Mouse (Mus musculus) megakaryocyte, adult 5-6 weeks (primary cell): ENCODE measurements around the gene Brwd1. TPM values are rescaled to one million over a fixed set of nuclear protein-coding genes. Genes with fewer than 3 reads are reported as not detected.
"Not testable (repeated sequence)": the region's sequence is repeated elsewhere in the genome, so short reads cannot be mapped to it uniquely, and the experiment has no call there.

Source experiments
- ATAC-seq: 2 replicates; pipeline ENCODE4 v1.8.0; 2016; ENCODE audit warnings: mild to moderate bottlenecking, inconsistent platforms; ENCODE audit not compliant: poor library complexity, severe bottlenecking
- total RNA-seq, 2 experiments: library from RNA; stranded (forward) in 1 of 2; stranded (reverse) in 1 of 2; fragments of 153-499, 151-499 nt in 1 of 2; fragments of 221-1000, 200-1000 nt in 1 of 2; gene quantifications; 2 replicates each; pipeline versions ENCODE4 v1.2.3 to v1.2.4; 2015 to 2017

Gene Brwd1
- total RNA-seq, 2 experiments from 2014 or later, result 28.7 to 32.3 TPM

- no peak for ATAC-seq
Observed at GRCm38 (mm10) chr16:96081742-96082241, 534 bp downstream of the Brwd1 start.

GRCm38 (mm10) chr16:96081331-96081730 is 995 bp downstream of the Brwd1 start:
- peak; percentile 70 for ATAC-seq

DNA sequence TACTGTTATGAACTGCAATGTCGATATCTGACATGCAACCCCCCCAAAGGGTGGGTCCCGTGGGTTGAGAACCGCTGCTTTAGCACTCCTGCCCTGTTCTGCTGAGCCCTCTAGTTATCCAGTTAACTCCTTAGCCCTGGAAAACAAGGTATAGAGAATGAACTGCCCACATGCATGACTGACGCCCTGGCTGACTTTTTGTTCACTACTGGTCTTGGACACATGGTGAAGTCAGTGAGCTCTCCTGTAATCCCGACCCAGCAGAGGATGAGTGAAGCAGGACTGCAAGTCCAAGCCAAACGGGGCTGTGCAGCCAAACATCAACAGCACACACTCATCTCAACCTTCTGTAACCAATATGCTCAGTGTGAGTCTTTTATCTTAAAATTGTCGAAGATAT is 1.8 kb downstream of the Brwd1 start:
- no peak for ATAC-seq

DNA sequence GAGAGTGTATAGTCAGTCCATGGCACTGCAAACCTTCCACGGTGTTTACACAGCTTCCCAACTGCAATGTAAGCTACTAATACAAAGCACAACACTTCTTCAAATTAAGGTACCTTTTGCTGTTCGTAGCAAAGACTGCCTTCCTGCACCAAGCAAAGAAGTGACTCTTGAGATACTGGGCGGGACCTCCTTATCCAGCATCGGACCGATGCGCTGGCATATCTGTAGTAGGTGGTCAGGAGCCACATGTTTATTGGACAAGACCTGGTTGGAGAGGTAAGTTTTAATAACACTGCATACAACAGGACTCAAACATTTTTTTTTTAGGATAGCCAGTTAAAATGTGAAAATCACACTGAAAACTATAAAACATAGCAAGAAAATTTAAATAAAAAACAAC is 14.0 kb downstream of the Brwd1 start:
- no peak for ATAC-seq

- no peak for ATAC-seq
Observed at GRCm38 (mm10) chr16:96066174-96066573, 16.2 kb downstream of the Brwd1 start.

GRCm38 (mm10) chr16:96064649-96065048 is 17.7 kb downstream of the Brwd1 start:
- no peak for ATAC-seq

- ATAC-seq, result no peak
Observed at GRCm38 (mm10) chr16:96044096-96044495, 38.2 kb downstream of the Brwd1 start.

GRCm38 (mm10) chr16:96040691-96041090 is 41.6 kb downstream of the Brwd1 start:
- ATAC-seq, result no peak

DNA sequence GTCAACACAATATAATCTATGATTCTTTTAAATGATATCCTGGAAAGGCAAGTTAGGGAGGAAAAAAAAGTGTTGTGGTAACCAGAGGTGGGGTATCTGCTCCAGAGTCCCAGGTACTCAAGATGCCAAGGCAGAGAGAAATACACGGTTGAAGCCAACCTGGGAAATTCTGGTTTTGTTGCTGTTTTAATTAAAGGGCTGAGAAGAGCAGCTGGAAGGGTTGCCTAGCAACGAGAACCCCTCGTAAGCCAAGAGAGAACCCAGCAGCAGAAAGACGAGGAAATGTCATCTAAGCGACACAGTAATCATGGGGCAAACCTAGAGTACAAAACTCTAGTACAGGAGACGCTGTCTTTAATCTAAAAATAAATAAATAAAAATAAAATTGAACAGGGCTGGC is 42.8 kb downstream of the Brwd1 start:
- ATAC-seq, result no peak

DNA sequence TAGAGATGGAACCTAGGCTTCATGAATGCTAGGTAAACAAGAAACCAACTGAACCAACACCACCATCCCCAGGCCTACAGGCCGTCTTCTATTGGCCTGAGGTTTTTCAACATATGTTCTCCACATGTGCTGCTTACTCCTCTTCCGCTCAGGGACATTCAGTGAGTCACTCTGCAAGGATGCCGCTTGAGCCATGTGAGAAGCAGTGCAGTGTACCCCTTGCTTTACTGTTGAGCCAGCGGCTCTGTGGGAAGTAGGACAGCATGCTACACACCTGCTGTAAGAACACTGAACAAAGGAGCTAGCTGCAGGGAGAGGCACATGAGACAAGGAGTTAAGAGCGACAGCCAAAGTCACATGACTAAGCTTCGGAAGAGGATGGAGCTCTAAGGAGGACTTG is 47.9 kb downstream of the Brwd1 start:
- ATAC-seq, result no peak

DNA sequence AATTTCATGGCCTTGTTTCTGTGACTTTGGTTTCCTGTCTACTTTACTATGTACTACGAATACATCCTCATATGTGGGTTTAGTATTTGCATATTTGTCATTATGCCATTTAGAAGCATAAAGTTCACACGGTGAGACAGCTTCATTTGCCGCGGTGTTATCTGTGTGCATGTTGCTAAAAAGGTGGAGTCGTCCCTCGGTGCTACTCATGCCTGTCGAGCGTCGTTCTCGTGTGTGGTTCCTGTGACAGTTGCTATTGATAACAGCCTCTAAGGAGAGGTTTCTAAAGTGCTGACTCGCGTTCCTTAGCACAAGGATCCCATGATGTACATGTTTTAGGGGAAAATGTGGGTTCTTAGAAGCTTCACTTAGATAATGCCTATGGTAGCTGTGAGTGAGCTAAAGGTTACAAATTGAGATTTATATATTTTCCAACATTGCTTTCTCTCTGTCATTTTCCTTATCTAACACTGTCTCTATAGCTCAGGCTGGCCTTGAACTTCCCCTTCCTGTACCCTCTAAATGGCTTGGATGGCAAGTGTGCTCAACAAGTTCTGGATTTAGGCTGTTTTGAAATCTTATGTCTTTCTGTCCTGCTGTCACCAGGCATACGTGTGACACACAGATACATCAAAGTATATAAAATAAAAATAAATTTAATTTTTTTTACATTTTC is 49.8 kb downstream of the Brwd1 start:
- ATAC-seq, result no peak

- no peak for ATAC-seq
Observed at GRCm38 (mm10) chr16:96030476-96031102, 51.7 kb downstream of the Brwd1 start.

GRCm38 (mm10) chr16:96026256-96026655 is 56.1 kb downstream of the Brwd1 start:
- ATAC-seq, result no peak

- no peak for ATAC-seq
Observed at GRCm38 (mm10) chr16:96025244-96025643, 57.1 kb downstream of the Brwd1 start.

DNA sequence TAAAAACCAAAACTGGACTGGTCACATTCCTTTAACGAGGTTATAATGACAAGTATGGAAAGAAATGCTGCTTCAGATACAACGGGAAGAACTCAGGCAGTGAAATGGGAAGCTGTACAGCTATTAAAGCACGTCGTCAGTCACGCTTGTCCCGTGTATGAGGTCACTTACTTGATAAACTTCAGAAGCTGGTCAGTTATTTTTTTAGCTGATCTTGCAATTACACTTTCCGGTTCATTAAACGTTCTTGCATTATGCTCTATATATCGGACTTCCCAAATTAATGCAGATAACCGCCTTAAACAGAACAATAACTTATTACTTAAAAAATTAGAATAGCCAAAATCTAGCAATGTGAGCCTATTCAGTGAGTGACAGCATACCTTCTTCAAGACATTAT is 61.3 kb downstream of the Brwd1 start:
- no peak for ATAC-seq

DNA sequence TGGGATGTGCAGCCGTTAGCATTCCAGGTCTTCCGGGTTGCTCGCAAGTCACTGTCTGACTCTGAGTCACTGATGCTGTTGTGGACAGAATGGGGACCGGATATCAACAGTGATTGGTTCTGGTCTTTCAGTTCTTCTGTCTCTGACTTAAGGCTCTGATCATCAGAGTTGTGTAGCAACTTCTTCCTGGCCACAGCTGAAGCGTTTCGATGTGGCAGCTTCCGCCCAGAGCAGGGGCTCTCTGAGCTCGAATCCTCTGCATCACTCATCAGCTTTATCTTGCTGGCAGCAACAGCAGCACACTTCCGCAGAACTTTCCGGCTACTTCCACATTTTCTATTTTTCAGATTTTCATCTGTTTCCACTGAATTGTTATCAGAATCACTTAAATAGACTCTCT is 73.2 kb downstream of the Brwd1 start:
- ATAC-seq, result peak; percentile 77

GRCm38 (mm10) chr16:96004278-96004677 is 78.0 kb downstream of the Brwd1 start:
- ATAC-seq, result peak; percentile 76

DNA sequence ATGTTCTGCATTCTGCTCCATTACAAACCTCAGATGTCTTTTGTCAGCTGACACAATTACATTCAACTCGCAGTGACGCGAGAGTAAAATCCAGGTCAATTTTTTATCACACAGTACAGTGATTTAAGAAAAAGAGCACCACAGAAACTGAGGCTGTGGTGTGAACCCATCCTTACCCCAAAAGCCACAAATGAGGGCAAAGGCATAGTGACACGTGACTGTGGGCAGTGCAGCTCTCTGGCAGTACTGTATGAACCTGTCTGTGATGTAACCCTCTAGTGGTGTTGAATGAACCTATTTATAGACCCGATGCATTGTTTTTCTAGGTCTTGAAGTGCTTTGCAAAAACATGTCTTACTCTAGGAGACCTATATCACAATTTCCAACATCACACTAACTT is 83.0 kb downstream of the Brwd1 start:
- ATAC-seq, result no peak; the same call in 1 of the 2 replicates

DNA sequence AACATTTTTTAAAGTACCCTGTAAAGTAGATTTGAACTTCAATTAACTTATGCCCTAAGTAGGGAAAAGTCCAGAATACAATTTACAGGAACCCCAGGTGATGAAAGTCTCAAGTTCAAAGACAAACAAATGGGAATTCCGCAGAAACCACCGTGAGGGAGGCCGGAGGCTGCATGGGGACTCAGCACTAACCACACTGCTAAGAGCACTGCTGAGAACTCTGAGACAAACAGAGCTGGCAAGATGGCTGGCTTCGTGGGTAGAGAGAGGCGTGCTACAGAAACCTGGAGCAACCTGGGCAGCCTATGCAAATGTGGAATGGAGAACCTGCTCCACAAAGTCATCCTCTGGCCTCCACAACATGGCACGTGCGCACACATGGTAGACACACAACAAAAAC is 86.2 kb downstream of the Brwd1 start:
- ATAC-seq, result no peak

GRCm38 (mm10) chr16:95994576-95994975 is 87.8 kb downstream of the Brwd1 start:
- ATAC-seq, result not testable (repeated sequence)

GRCm38 (mm10) chr16:95992596-95992995 is 89.7 kb downstream of the Brwd1 start:
- ATAC-seq, result no peak

DNA sequence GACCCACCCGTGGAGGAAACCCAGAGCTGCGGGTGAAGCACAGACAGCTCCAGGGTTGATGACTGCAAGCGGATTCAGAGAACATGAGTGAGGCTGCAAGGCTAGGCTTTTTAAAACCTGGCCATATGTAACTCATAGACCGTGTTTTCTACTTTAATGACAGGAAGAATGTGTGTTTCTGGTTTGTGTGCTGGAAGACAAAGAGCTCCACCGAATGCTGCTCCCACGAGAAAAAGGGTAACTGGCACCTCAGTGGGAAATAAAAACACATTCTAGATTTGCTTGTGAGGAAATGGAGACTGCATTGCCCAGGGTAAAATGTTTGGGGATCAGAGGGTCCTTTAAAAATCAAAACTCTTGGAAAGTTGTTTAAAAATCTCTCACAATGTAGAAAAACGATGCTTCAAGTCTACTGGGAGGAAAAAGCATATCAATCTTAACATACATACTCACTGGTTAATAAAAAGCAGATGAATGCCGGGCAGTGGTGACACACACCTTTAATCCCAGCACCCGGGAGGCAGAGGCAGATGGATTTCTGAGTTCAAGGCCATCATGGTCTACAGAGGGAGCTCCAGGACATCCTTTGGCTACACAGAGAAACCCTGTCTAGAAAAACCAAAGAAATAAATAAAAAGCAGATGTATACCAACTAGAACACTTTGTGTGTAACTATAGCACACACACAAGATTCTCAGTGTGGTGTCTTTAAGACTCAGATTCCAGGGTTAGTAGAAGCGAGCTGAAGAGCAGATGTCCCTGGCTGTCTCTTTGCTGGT is 91.0 kb downstream of the Brwd1 start:
- ATAC-seq, result no peak
